Mouse (Mus musculus) liver, adult 2 months (tissue): Measurements from ENCODE around the gene Hist1h2af.

Experiments used
- CTCF ChIP-seq: fragments of 200-500 bp; IDR thresholded peaks from 2 replicates; pipeline ENCODE4 v1.5.1; 2011; ENCODE audit warnings: low read depth, low read length, control low read depth
- POLR2A ChIP-seq: fragments of 200-500 bp; IDR thresholded peaks from 2 replicates; pipeline ENCODE4 v1.6.1; 2011; ENCODE audit warnings: low read length, control low read depth; ENCODE audit not compliant: insufficient read depth; ENCODE audit errors: extremely low read depth

- TF ChIP-seq CTCF (no peak), POLR2A (peak; percentile 99)
Measured at GRCm38 (mm10) chr13:23530901-23531875, 2.5 kb upstream of the Hist1h2af start, which contains the start of gene Hist1h4h.
